Mouse (Mus musculus) embryonic facial prominence, embryonic 14.5 days (tissue): Measurements from ENCODE around the gene Ets1. TPM values are rescaled to one million over a fixed set of nuclear protein-coding genes. Genes with fewer than 3 reads are reported as not detected.

ENCODE experiments used
- ATAC-seq: fragments of 200-750 bp; cut with Nextera tagmentation; 2 replicates; pipeline ENCODE4 v1.8.0; 2017; ENCODE audit warnings: low read depth, moderate number of reproducible peaks, moderate TSS enrichment
- DNase-seq: peaks from one replicate; pipeline ENCODE4 v3.0.0-alpha.2; 2015; ENCODE audit warnings: low spot score
- H3K27ac ChIP-seq: fragments of 300-500 bp; sonication (generic); replicated peaks from 2 replicates; pipeline ENCODE4 v1.5.1; 2014; ENCODE audit warnings: low read depth, mild to moderate bottlenecking, low read length, moderate library complexity
- H3K27me3 ChIP-seq: fragments of 300-500 bp; sonication (generic); replicated peaks from 2 replicates; pipeline ENCODE4 v1.6.1; 2014; ENCODE audit warnings: low read length; ENCODE audit not compliant: control insufficient read depth, insufficient read depth
- H3K36me3 ChIP-seq: fragments of 300-500 bp; sonication (generic); 2 replicates; pipeline ENCODE4 v1.6.1; 2014; ENCODE audit warnings: low read length, mixed read lengths; ENCODE audit not compliant: control insufficient read depth, insufficient read depth
- H3K4me1 ChIP-seq: fragments of 300-500 bp; sonication (generic); 2 replicates; pipeline ENCODE4 v1.6.1; 2014; ENCODE audit warnings: antibody characterized with exemption, low read length; ENCODE audit not compliant: control insufficient read depth, insufficient read depth
- H3K4me2 ChIP-seq: fragments of 300-500 bp; sonication (generic); 2 replicates; pipeline ENCODE4 v1.6.1; 2014; ENCODE audit warnings: low read depth, mild to moderate bottlenecking, low read length, moderate library complexity, mixed read lengths
- H3K4me3 ChIP-seq: fragments of 300-500 bp; sonication (generic); 2 replicates; pipeline ENCODE4 v1.5.1; 2014; ENCODE audit warnings: low read depth, mild to moderate bottlenecking, low read length
- H3K9ac ChIP-seq: fragments of 300-500 bp; sonication (generic); 2 replicates; pipeline ENCODE4 v1.6.1; 2014; ENCODE audit warnings: low read depth, mild to moderate bottlenecking, low read length, moderate library complexity, mixed read lengths
- H3K9me3 ChIP-seq: fragments of 300-500 bp; sonication (generic); 2 replicates; pipeline ENCODE4 v1.6.1; 2016; ENCODE audit warnings: low read length; ENCODE audit not compliant: control insufficient read depth
- WGBS: fragments of 180-500 bp; shearing (Covaris S2); extraction: QIAGEN DNeasy Blood & Tissue Kit; methylation state at CpG from one replicate; pipeline ENCODE4 v1.1.7; 2014; 5-methylcytosine and 5-hydroxymethylcytosine counted together
- polyA plus RNA-seq: library from polyadenylated mRNA; unstranded; fragments of >200 nt; fragmentation: Nextera tagmentation; extraction: Ambion mirVana; gene quantifications from 2 replicates; pipeline ENCODE4 v1.2.1, GENCODE M21; 2014

Gene Ets1
- polyA plus RNA-seq, 1 experiment from 2014 or later, result 32.7 TPM

- Histone ChIP-seq H3K9me3 (no peaks in the 10 kb centered on the region), H3K27me3 (no peaks in the 10 kb centered on the region), H3K27ac (no peak overlapping the region), H3K9ac (no peak overlapping the region), H3K4me2 (no peak overlapping the region), H3K4me1 (peaks cover 25% of the 10 kb centered on the region), H3K4me3 (no peak overlapping the region), H3K36me3 (no peaks in the 10 kb centered on the region)
- DNase-seq, result peak; percentile 79
- 27% methylated on average over 6 of the region's 6 CpGs for WGBS
- ATAC-seq, result peak; percentile 86
Observed at GRCm38 (mm10) chr9:32791699-32792098, 155.7 kb downstream of the Ets1 start.

GRCm38 (mm10) chr9:32798171-32798570 is 162.2 kb downstream of the Ets1 start:
- no peak overlapping the region for H3K4me2 ChIP-seq
- 86% methylated on average over 1 of the region's 1 CpGs for WGBS
- no peaks in the 10 kb centered on the region for H3K9me3 ChIP-seq
- no peak overlapping the region for H3K4me3 ChIP-seq
- no peaks in the 10 kb centered on the region for H3K36me3 ChIP-seq
- no peak overlapping the region for H3K9ac ChIP-seq
- no peaks in the 10 kb centered on the region for H3K27me3 ChIP-seq
- H3K4me1 ChIP-seq, result no peaks in the 10 kb centered on the region
- H3K27ac ChIP-seq, result no peak overlapping the region
- DNase-seq (no peak), ATAC-seq (no peak)

- ATAC-seq, result no peak
- 63% methylated on average over 4 of the region's 4 CpGs for WGBS
Observed at GRCm38 (mm10) chr9:32806106-32806505, 170.1 kb downstream of the Ets1 start.

More at GRCm38 (mm10) chr9:32806106-32806505, 170.1 kb downstream of the Ets1 start:
- no peak overlapping the region for H3K27ac ChIP-seq
- H3K4me3 ChIP-seq, result no peak overlapping the region
- no peaks in the 10 kb centered on the region for H3K9me3 ChIP-seq
- DNase-seq, result no peak
- H3K9ac ChIP-seq, result no peak overlapping the region
- no peaks in the 10 kb centered on the region for H3K4me1 ChIP-seq
- H3K36me3 ChIP-seq, result no peaks in the 10 kb centered on the region
- H3K4me2 ChIP-seq, result no peak overlapping the region
- H3K27me3 ChIP-seq, result no peaks in the 10 kb centered on the region

Other genes with a start within 250 kb of the Ets1 start
- gene Fli1, start 93.4 kb upstream of the Ets1 start, polyA plus RNA-seq, result 18.8 and 22.9 TPM in 2 replicates